18 mouse cellular contexts compared by ENCODE assay signal in genomic region chr11:8830551-8830950, GRCm38 (mm10).
"Had no signal": no experiment of that assay in that cellular context is flagged by ENCODE, and none has a peak within 500 bp of the region (broad histone marks: within the 10 kb centered on the region; RNA-seq: fewer than 3 reads in every experiment).

No protein-coding gene starts in this region.

- H3K4me3 ChIP-seq: kidney, embryonic 15.5 days; left cerebral cortex, adult 2 months; limb, embryonic 12.5 days; limb, embryonic 15.5 days; stomach, embryonic 15.5 days had no signal

- H3K36me3 ChIP-seq: kidney, embryonic 15.5 days; limb, embryonic 12.5 days; limb, embryonic 15.5 days; stomach, embryonic 15.5 days had no signal

- DNase-seq: kidney, postnatal 10 days; kidney, postnatal 36 days; layer of hippocampus, postnatal 36 days; left cerebral cortex, postnatal 4 days; liver, postnatal 0 days; lung, embryonic 14.5 days; lung, postnatal 36 days; midbrain, embryonic 14.5 days; right cerebral cortex, adult 18-20 months; right cerebral cortex, postnatal 14 days; spleen, adult 18-20 months; thymus, postnatal 25 days had no signal

- H3K27me3 ChIP-seq: kidney, embryonic 15.5 days; limb, embryonic 12.5 days; limb, embryonic 15.5 days; stomach, embryonic 15.5 days had no signal

- H3K9me3 ChIP-seq: kidney, embryonic 15.5 days; limb, embryonic 12.5 days; limb, embryonic 15.5 days; stomach, embryonic 15.5 days had no signal

- H3K4me1 ChIP-seq: stomach, embryonic 15.5 days had no signal

- H3K27ac ChIP-seq: kidney, embryonic 15.5 days; left cerebral cortex, adult 2 months; limb, embryonic 12.5 days; limb, embryonic 15.5 days; liver, embryonic 14.5 days; stomach, embryonic 15.5 days had no signal
